8 mouse cellular contexts compared by ENCODE assay signal in genomic region chr10:31298921-31299574, GRCm38 (mm10). TPM values are rescaled to one million over a fixed set of nuclear protein-coding genes. Genes with fewer than 3 reads are reported as not detected.
DNase-seq lines count a peak whose midpoint lies in the region; ATAC-seq and TF ChIP-seq lines count a peak whose summit lies in the region.

No protein-coding gene starts in this region.

- H3K36me3 ChIP-seq in kidney, postnatal 0 days (ENCODE audit: insufficient read depth, low read length), result no peaks in the 10 kb centered on the region
- H3K36me3 ChIP-seq in liver, embryonic 11.5 days (ENCODE audit: control insufficient read depth, insufficient read depth, low read length), result no peaks in the 10 kb centered on the region
- no peaks in the 10 kb centered on the region for H3K36me3 ChIP-seq in neural tube, embryonic 12.5 days

- H3K9ac ChIP-seq in kidney, postnatal 0 days (ENCODE audit: low read depth, low read length), result no peak overlapping the region
- no peak overlapping the region for H3K9ac ChIP-seq in liver, embryonic 11.5 days (ENCODE audit: low read depth, low read length)
- no peak overlapping the region for H3K9ac ChIP-seq in neural tube, embryonic 12.5 days

- H3K4me3 ChIP-seq in kidney, postnatal 0 days (replicated peaks; ENCODE audit: low read depth, low read length), result no peak overlapping the region
- H3K4me3 ChIP-seq in liver, embryonic 11.5 days (ENCODE audit: low read depth, low read length), result no peak overlapping the region
- no peak overlapping the region for H3K4me3 ChIP-seq in neural tube, embryonic 12.5 days

- peak; percentile 56 for DNase-seq in ES-CJ7 (ENCODE audit: low read depth, low spot score)
- peak; percentile 73 for DNase-seq in adrenal gland, postnatal 10 days
- peak; percentile 74 for DNase-seq in embryo, embryonic 11 days
- DNase-seq in heart, postnatal 10 days, result peak; percentile 69 to 81
- DNase-seq in kidney, postnatal 0 days (ENCODE audit: low spot score), result peak; percentile 86
- peak; percentile 36 for DNase-seq in liver, embryonic 11.5 days (ENCODE audit: low spot score)
- peak; percentile 25 to 28 for DNase-seq in urinary bladder, postnatal 36 days (ENCODE audit: low spot score in 2 of 2)

- no peak overlapping the region for H3K4me2 ChIP-seq in kidney, postnatal 0 days (ENCODE audit: low read length)
- H3K4me2 ChIP-seq in liver, embryonic 11.5 days, result no peak overlapping the region
- no peak overlapping the region for H3K4me2 ChIP-seq in neural tube, embryonic 12.5 days (replicated peaks)

- no peaks in the 10 kb centered on the region for H3K27me3 ChIP-seq in kidney, postnatal 0 days (ENCODE audit: insufficient read depth, low read length)
- H3K27me3 ChIP-seq in liver, embryonic 11.5 days (replicated peaks; ENCODE audit: control insufficient read depth, insufficient read depth, low read length), result no peaks in the 10 kb centered on the region
- no peaks in the 10 kb centered on the region for H3K27me3 ChIP-seq in neural tube, embryonic 12.5 days (replicated peaks)

- no peak; the same call in 1 of the 2 replicates for ATAC-seq in kidney, postnatal 0 days (replicated peaks; ENCODE audit: low FRiP score, low read depth)
- ATAC-seq in liver, embryonic 11.5 days (replicated peaks; ENCODE audit: low FRiP score), result no peak
- peak; percentile 78 for ATAC-seq in neural tube, embryonic 12.5 days (ENCODE audit: low FRiP score, low read depth)

- H3K4me1 ChIP-seq in kidney, postnatal 0 days (replicated peaks; ENCODE audit: insufficient read depth, low read length), result no peaks in the 10 kb centered on the region
- no peaks in the 10 kb centered on the region for H3K4me1 ChIP-seq in liver, embryonic 11.5 days (replicated peaks; ENCODE audit: control insufficient read depth, insufficient read depth, low read length)
- H3K4me1 ChIP-seq in neural tube, embryonic 12.5 days, result no peaks in the 10 kb centered on the region

- no peaks in the 10 kb centered on the region for H3K9me3 ChIP-seq in kidney, postnatal 0 days (replicated peaks; ENCODE audit: low read length)
- no peaks in the 10 kb centered on the region for H3K9me3 ChIP-seq in liver, embryonic 11.5 days (ENCODE audit: control insufficient read depth, low read length)
- H3K9me3 ChIP-seq in neural tube, embryonic 12.5 days, result no peaks in the 10 kb centered on the region

- no peak overlapping the region for H3K27ac ChIP-seq in kidney, postnatal 0 days
- H3K27ac ChIP-seq in liver, embryonic 11.5 days (ENCODE audit: low read depth, low read length), result no peak overlapping the region
- H3K27ac ChIP-seq in neural tube, embryonic 12.5 days, result no peak overlapping the region

- 38% methylated on average over 6 of the region's 6 CpGs for WGBS in kidney, postnatal 0 days
- 40% methylated on average over 6 of the region's 6 CpGs for WGBS in liver, embryonic 11.5 days
- WGBS in neural tube, embryonic 12.5 days, result 42% methylated on average over 6 of the region's 6 CpGs

- intact Hi-C loops in heart, postnatal 10 days (cut with DNase I), result loop anchor here (1.0 to 5.0 kb wide), 4 partner anchors 67 to 474 kb away; partner anchors contain the start of gene Hey2

- TF ChIP-seq CTCF in kidney, postnatal 0 days (IDR thresholded peaks at IDR 0.05; ENCODE audit: low read depth), result peak; percentile 96

RNA-seq across cellular contexts. Expression of gene Hddc2, which starts 14.1 kb away (rescaled TPM):
- total RNA-seq in adrenal gland, postnatal 10 days (2021), result 10 to 100 TPM; 36.8 to 45.7 TPM
- total RNA-seq in heart, postnatal 10 days (2021), result 10 to 100 TPM; 16.0 to 17.3 TPM
- polyA plus RNA-seq in kidney, postnatal 0 days (2015; fragmentation: Nextera tagmentation; extraction: Ambion mirVana), result 87.8 and 96.4 TPM in 2 replicates
- polyA plus RNA-seq in liver, embryonic 11.5 days (2014; fragmentation: Nextera tagmentation; extraction: Ambion mirVana), result 59.2 and 63.3 TPM in 2 replicates
- 50.7 and 51.7 TPM in 2 replicates for polyA plus RNA-seq in neural tube, embryonic 12.5 days (2016; fragmentation: Nextera tagmentation; extraction: Ambion mirVana)

Comparison
In these comparisons a context has a peak if more than half of its experiments do, and no peak if none do; other contexts are left out.
1. DNase-seq: peak in every context shown above with its lines; median percentile 86 in kidney, postnatal 0 days; 75 in heart, postnatal 10 days; 74 in embryo, embryonic 11 days; 73 in adrenal gland, postnatal 10 days; 56 in ES-CJ7; 36 in liver, embryonic 11.5 days; 26 in urinary bladder, postnatal 36 days.